Mouse (Mus musculus): ENCODE measurements around the gene BC067074.

GRCm38 (mm10) chr13:113334773-113335172 is 41.8 kb downstream of the BC067074 start:
- TF ChIP-seq RCOR1 (IDR thresholded peaks at IDR 0.05; ENCODE audit: low read depth, low read length) (no peak), POLR2A (IDR thresholded peaks at IDR 0.05; ENCODE audit: control insufficient read depth in 1 of 2, insufficient read depth in 1 of 2, low read depth in 1 of 2, low read length in 2 of 2, poor library complexity in 1 of 2) (no peak), CTCF (IDR thresholded peaks at IDR 0.05 in 2 of 3, conservative IDR thresholded peaks at IDR 0.05 in 1 of 3; ENCODE audit: control insufficient read depth in 1 of 3, insufficient read depth in 1 of 3, low read depth in 2 of 3, low read length in 3 of 3, poor library complexity in 1 of 3, severe bottlenecking in 1 of 3) (no peak)
